Mouse (Mus musculus): Measurements from ENCODE around the gene Bend3. TPM values are rescaled to one million over a fixed set of nuclear protein-coding genes. Genes with fewer than 3 reads are reported as not detected.
A peak's percentile ranks its signal among the peaks of the same experiment; 100 is the strongest.

The Bend3 gene
- polyA plus RNA-seq, 1 experiment = 2.7 TPM

GRCm38 (mm10) chr10:43540442-43541152, 62.0 kb downstream of the Bend3 start, which contains the start of gene 1700021F05Rik:
1700021F05Rik (minus strand) TSS chr10:43540994.
- Histone ChIP-seq H3K27ac (ENCODE audit: control insufficient read depth, insufficient read depth, low read depth, low read length, poor library complexity) (peak within 1 kb of the TSS; percentile 55), H3K4me3 (replicated peaks; ENCODE audit: control insufficient read depth, low read depth, low read length) (peak within 1 kb of the TSS; percentile 85), H3K4me1 (ENCODE audit: control insufficient read depth, insufficient read depth, low read length) (peaks cover 1% of the 10 kb centered on the region; the same call in 1 of the 2 replicates)
- TF ChIP-seq CTCF (IDR thresholded peaks at IDR 0.05; ENCODE audit: control insufficient read depth, insufficient read depth, low read length) (peak; percentile 96), POLR2A (IDR thresholded peaks at IDR 0.05; ENCODE audit: borderline replicate concordance, control insufficient read depth, low read depth, low read length) (peak; percentile 64; the same call in 1 of the 2 replicates)
- WGBS = under 1% methylated on average over 56 of the region's 56 CpGs

DNA sequence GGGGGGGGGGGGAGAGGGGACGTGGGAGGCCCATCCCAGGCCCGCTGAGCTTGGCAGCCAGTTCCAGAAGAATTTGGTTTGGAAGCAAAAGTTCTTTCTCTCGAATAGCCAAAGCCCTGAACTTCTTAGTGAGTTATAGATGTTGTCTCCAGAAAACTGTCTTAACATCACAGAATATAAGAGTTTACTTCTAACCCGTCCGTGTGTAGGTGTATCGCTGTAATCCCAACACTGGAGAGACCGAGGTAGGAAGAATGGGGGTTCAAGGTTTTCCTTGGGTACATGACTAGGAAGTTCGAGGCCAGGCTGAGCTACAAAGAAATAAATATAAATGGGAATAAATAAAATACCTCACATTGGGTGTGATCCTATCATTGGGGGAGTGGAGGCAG, 62.5 kb downstream of the Bend3 start:
- Histone ChIP-seq H3K4me1 (ENCODE audit: control insufficient read depth, insufficient read depth, low read length) (peaks cover 1% of the 10 kb centered on the region; the same call in 1 of the 2 replicates), H3K27ac (ENCODE audit: control insufficient read depth, insufficient read depth, low read depth, low read length, poor library complexity) (no peak overlapping the region), H3K4me3 (replicated peaks; ENCODE audit: control insufficient read depth, low read depth, low read length) (no peak overlapping the region)
- no peak for TF ChIP-seq CTCF (IDR thresholded peaks at IDR 0.05; ENCODE audit: control insufficient read depth, insufficient read depth, low read length)
- TF ChIP-seq POLR2A (IDR thresholded peaks at IDR 0.05; ENCODE audit: borderline replicate concordance, control insufficient read depth, low read depth, low read length) = no peak
- WGBS = 34% methylated on average over 7 of the region's 8 CpGs

DNA sequence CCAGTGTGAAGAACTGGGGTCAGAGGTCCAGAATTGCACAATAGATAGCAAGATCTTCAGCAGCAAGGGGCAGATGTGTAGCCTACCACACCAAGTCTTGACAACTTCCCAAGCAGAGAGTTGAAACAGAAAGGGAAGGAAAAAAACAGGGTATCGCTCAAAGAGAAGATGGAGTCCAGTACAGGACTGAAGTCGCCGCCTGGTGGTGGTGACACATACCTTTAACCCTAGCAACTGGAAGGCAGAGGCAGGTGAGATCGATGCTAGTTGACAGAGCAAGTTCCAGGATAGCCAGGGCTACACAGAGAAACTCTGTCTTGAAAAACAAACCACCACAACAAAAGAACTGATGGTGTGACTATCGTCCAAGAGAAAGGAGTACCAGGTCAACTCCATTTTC, 70.8 kb downstream of the Bend3 start:
- WGBS = 74% methylated on average over 5 of the region's 5 CpGs
- H3K4me3 ChIP-seq (replicated peaks; ENCODE audit: control insufficient read depth, low read depth, low read length) = no peak overlapping the region
- TF ChIP-seq POLR2A (IDR thresholded peaks at IDR 0.05; ENCODE audit: borderline replicate concordance, control insufficient read depth, low read depth, low read length) = no peak
- no peak for TF ChIP-seq CTCF (IDR thresholded peaks at IDR 0.05; ENCODE audit: control insufficient read depth, insufficient read depth, low read length)
- H3K4me1 ChIP-seq (ENCODE audit: control insufficient read depth, insufficient read depth, low read length) = no peaks in the 10 kb centered on the region
- H3K27ac ChIP-seq (ENCODE audit: control insufficient read depth, insufficient read depth, low read depth, low read length, poor library complexity) = no peak overlapping the region

DNA sequence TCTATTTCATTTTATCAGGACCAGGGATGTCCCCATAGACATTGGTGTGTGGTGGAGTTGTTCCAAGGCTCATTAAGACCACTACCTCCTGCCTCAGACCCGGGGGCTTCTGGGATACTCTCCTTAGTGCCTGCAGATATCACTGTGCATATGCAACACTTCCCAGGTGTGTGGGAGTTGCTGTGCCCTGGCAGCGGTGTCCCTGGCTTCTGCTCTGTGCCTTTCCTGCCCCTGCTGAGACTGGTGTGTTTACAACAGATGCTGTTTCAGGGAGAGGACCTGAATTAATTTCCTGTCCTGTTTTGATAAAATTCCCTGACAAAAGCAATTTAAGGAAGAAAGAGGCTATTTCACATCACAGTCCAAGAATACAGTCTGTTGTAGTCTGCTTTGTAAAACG, 72.3 kb downstream of the Bend3 start:
- Histone ChIP-seq H3K27ac (ENCODE audit: control insufficient read depth, insufficient read depth, low read depth, low read length, poor library complexity) (no peak overlapping the region), H3K4me3 (replicated peaks; ENCODE audit: control insufficient read depth, low read depth, low read length) (no peak overlapping the region), H3K4me1 (ENCODE audit: control insufficient read depth, insufficient read depth, low read length) (no peaks in the 10 kb centered on the region)
- 60% methylated on average over 3 of the region's 3 CpGs for WGBS
- TF ChIP-seq POLR2A (IDR thresholded peaks at IDR 0.05; ENCODE audit: borderline replicate concordance, control insufficient read depth, low read depth, low read length) (no peak), CTCF (IDR thresholded peaks at IDR 0.05; ENCODE audit: control insufficient read depth, insufficient read depth, low read length) (no peak)

DNA sequence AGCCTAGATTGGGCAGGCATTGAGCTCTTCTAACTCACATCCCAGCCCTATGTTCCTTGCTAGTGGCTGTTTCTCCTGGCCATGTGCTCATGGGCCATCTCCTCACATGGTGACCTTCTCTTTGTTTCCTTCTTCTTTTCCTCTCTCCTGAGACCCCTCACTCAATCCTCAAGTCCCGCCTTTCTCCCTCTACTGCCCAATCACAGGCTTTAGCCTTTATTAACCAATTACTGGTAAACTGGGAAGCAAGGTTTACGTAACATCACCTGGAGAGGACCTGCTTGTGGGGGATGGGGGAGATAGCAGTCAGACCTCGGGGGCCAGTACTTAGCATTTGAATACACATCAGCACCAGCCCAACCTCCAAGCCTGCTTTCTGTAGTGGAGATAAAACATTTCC, 72.8 kb downstream of the Bend3 start:
- TF ChIP-seq POLR2A (IDR thresholded peaks at IDR 0.05; ENCODE audit: borderline replicate concordance, control insufficient read depth, low read depth, low read length) (no peak), CTCF (IDR thresholded peaks at IDR 0.05; ENCODE audit: control insufficient read depth, insufficient read depth, low read length) (no peak)
- H3K27ac ChIP-seq (ENCODE audit: control insufficient read depth, insufficient read depth, low read depth, low read length, poor library complexity) = no peak overlapping the region
- no peaks in the 10 kb centered on the region for H3K4me1 ChIP-seq (ENCODE audit: control insufficient read depth, insufficient read depth, low read length)
- no peak overlapping the region for H3K4me3 ChIP-seq (replicated peaks; ENCODE audit: control insufficient read depth, low read depth, low read length)
- WGBS = 70% methylated on average over 3 of the region's 3 CpGs

- Histone ChIP-seq H3K4me3 (replicated peaks; ENCODE audit: control insufficient read depth, low read depth, low read length) (no peak overlapping the region), H3K4me1 (ENCODE audit: control insufficient read depth, insufficient read depth, low read length) (peaks cover 1% of the 10 kb centered on the region), H3K27ac (ENCODE audit: control insufficient read depth, insufficient read depth, low read depth, low read length, poor library complexity) (no peak overlapping the region)
- no peak for TF ChIP-seq POLR2A (IDR thresholded peaks at IDR 0.05; ENCODE audit: borderline replicate concordance, control insufficient read depth, low read depth, low read length)
- TF ChIP-seq CTCF (IDR thresholded peaks at IDR 0.05; ENCODE audit: control insufficient read depth, insufficient read depth, low read length) = no peak
- 70% methylated on average over 5 of the region's 5 CpGs for WGBS
Measured at GRCm38 (mm10) chr10:43557630-43558165, 79.1 kb downstream of the Bend3 start.

DNA sequence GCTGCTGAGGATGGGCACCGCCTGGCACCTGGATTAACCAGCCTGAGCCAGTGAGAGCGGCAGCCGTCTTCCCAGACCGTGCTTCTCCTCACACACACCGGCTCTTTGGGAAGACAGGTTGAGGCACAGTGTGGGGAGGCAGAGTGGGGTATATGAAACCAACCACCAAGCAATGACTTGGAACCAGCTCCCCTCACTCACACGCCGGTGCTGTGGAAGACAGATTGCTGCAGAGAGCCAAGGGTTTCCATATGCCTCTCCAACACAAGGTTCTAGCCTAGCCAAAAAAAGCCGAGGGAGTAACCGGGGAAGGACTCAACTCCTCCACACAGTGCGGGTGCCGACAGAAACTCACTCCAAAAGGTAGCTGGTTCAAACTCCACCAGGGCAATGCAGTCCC, 80.7 kb downstream of the Bend3 start:
- no peak overlapping the region for H3K27ac ChIP-seq (ENCODE audit: control insufficient read depth, insufficient read depth, low read depth, low read length, poor library complexity)
- TF ChIP-seq CTCF (IDR thresholded peaks at IDR 0.05; ENCODE audit: control insufficient read depth, insufficient read depth, low read length) (no peak), POLR2A (IDR thresholded peaks at IDR 0.05; ENCODE audit: borderline replicate concordance, control insufficient read depth, low read depth, low read length) (no peak)
- no peak overlapping the region for H3K4me3 ChIP-seq (replicated peaks; ENCODE audit: control insufficient read depth, low read depth, low read length)
- H3K4me1 ChIP-seq (ENCODE audit: control insufficient read depth, insufficient read depth, low read length) = peaks cover 1% of the 10 kb centered on the region
- WGBS = 88% methylated on average over 11 of the region's 11 CpGs

DNA sequence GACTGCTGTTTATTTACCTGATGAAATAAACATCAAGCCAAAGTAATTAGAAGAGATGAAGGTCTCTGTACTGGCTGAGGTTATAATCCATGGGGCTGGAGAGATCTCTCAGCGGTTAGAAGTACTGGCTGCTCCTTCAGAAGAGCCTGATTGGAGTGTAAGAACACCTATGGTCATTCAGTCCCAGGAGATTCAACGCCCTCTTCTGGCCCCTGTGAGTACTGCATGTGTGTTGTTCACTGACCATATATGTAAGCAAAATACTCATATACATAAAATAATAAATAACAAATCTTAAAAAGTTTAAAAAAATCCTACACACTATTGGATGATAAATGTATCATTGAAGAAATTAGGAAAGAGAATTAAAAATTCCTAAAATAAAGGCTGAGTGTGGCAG, 82.1 kb downstream of the Bend3 start:
- peaks cover 1% of the 10 kb centered on the region for H3K4me1 ChIP-seq (ENCODE audit: control insufficient read depth, insufficient read depth, low read length)
- TF ChIP-seq CTCF (IDR thresholded peaks at IDR 0.05; ENCODE audit: control insufficient read depth, insufficient read depth, low read length) = no peak
- no peak for TF ChIP-seq POLR2A (IDR thresholded peaks at IDR 0.05; ENCODE audit: borderline replicate concordance, control insufficient read depth, low read depth, low read length)
- 48% methylated on average over 2 of the region's 2 CpGs for WGBS
- no peak overlapping the region for H3K4me3 ChIP-seq (replicated peaks; ENCODE audit: control insufficient read depth, low read depth, low read length)
- H3K27ac ChIP-seq (ENCODE audit: control insufficient read depth, insufficient read depth, low read depth, low read length, poor library complexity) = no peak overlapping the region
